Mouse (Mus musculus): ENCODE data around the gene Rtbdn. TPM values are rescaled to one million over a fixed set of nuclear protein-coding genes. Genes with fewer than 3 reads are reported as not detected.
A peak's percentile ranks its signal among the peaks of the same experiment; 100 is the strongest.

Rtbdn gene
- polyA plus RNA-seq, 1 experiment from 2014 or later: 0.20 TPM

DNA sequence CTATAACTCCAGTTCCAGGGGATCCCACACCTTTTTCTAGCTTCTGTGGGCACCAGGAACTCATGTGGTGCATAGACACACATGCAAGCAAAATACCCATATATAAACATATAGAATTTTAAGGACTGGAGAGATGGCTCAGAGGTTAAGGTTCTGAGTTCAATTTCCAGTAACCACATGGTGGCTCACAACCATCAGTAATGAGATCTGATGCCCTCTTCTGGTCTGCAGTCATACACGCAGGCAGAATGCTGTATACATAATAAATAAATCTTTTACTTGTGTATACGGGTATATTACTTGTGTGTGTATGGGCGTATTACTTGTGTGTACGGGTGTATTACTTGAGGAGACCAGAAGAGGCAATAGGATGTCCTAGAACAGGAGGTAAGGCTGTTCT lies 17.2 kb downstream of the Rtbdn start:
- Histone ChIP-seq H3K9ac (no peak overlapping the region), H3K27me3 (replicated peaks) (no peaks in the 10 kb centered on the region), H3K9me3 (replicated peaks) (no peaks in the 10 kb centered on the region), H3K4me2 (no peak overlapping the region), H3K4me3 (no peak overlapping the region), H3K36me3 (peaks cover 31% of the 10 kb centered on the region), H3K4me1 (replicated peaks) (peaks cover 33% of the 10 kb centered on the region), H3K27ac (ENCODE audit: poor library complexity, severe bottlenecking) (no peak overlapping the region)
- WGBS: 89% methylated on average over 4 of the region's 4 CpGs
- ATAC-seq (ENCODE audit: insufficient number of reproducible peaks, low FRiP score): no peak

DNA sequence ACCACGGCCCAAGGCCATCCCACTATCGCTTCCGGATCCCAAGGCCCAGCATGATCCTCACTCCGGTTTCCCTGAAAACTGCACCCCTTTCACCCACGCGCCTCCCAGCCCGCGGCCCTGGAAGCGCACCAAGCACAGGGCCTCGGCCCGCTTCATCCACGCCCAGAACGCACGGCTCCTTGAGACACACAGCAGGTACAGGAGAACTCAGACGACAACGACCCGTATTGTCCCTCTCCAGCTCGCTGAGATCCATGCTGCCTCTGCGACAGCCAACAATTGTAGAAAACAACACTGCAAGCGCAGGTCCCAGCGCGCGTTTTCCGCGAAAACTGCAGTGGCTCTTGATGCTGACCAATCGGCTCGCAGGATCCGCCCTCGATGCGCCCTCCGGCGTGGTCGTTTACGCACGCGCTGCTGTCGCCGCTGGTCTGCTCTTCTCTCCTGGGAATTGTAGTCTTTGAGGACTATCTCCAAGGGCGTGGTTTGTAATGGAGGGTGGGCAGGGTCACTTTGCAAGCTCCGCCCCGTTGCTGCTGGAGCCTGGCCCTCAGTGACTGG lies 19.0 kb downstream of the Rtbdn start:
- under 1% methylated on average over 41 of the region's 41 CpGs for WGBS
- H3K27ac ChIP-seq (ENCODE audit: poor library complexity, severe bottlenecking): peak overlapping the region; percentile 71

DNA sequence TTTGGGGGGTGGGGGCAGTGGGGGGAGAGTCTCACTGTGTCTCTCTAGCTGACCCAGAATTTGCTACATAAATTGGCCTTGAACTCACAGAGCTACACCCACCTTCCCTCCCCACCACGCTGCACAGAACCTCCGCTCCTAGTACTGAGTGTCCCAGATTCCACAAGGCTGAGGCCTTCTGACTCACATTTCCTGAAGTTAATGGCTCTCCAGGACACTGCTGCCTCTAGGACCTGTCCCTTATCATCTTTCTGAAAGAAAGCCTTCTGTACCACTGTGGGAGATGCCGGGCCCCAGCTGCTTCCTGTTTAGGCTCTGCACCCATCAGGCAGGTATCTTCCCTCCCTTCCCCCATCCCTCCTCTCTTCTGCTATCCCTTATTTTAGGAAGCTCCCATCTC lies 19.8 kb downstream of the Rtbdn start:
- 30% methylated on average over 3 of the region's 3 CpGs for WGBS
- H3K4me2 ChIP-seq: peak overlapping the region; percentile 97
- H3K36me3 ChIP-seq: peaks cover 21% of the 10 kb centered on the region
- H3K9me3 ChIP-seq (replicated peaks): no peaks in the 10 kb centered on the region
- H3K27ac ChIP-seq (ENCODE audit: poor library complexity, severe bottlenecking): peak overlapping the region; percentile 71
- no peak overlapping the region for H3K4me3 ChIP-seq
- no peak for ATAC-seq (ENCODE audit: insufficient number of reproducible peaks, low FRiP score)
- H3K4me1 ChIP-seq (replicated peaks): peaks cover 45% of the 10 kb centered on the region
- H3K9ac ChIP-seq: no peak overlapping the region
- H3K27me3 ChIP-seq (replicated peaks): no peaks in the 10 kb centered on the region

More for the DNA sequence above, 19.0 kb downstream of the Rtbdn start:
- H3K36me3 ChIP-seq: peaks cover 21% of the 10 kb centered on the region
- H3K9me3 ChIP-seq (replicated peaks): no peaks in the 10 kb centered on the region
- H3K4me1 ChIP-seq (replicated peaks): peaks cover 39% of the 10 kb centered on the region
- H3K4me3 ChIP-seq: peak overlapping the region; percentile 75
- H3K9ac ChIP-seq: peak overlapping the region; percentile 83
- peak; percentile 88 for ATAC-seq (ENCODE audit: insufficient number of reproducible peaks, low FRiP score)
- no peaks in the 10 kb centered on the region for H3K27me3 ChIP-seq (replicated peaks)
- peak overlapping the region; percentile 97 for H3K4me2 ChIP-seq

DNA sequence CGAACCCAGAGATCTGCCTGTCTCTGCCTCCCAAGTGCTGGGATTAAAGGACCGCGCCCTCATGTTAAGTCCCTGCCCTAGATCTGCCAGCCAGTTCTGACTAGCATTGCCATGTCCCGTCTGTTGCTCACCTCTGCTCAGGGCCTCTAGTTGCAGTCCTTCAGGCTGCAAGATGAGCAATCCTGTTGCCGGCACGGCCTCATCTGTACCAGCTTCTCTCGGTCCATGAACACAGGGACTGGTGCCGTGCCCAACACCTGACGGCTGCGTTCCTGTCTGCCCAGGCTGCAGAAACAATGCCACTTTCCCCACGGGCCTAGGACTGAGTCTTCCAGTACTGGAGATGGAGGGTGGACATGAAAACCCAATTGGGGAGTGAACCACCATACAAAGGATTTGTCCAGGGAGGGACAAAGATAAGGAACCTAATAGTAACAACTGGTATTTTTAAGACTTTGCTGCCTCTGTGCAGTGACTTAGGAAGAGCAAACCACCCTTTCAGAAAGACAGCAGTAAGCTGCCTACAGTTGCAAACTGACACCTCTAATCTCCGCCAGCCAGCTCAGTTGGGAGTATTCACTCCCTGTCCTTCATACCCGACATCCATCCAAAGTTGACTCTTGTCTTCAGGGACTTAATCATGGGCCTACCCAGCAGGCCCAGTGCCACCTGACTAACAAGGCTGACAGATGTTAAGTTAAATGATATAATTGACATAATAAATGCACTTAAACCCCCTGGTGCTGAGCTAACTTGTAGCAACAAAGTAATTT lies 20.9 kb downstream of the Rtbdn start:
- H3K4me2 ChIP-seq: no peak overlapping the region
- no peak overlapping the region for H3K27ac ChIP-seq (ENCODE audit: poor library complexity, severe bottlenecking)
- WGBS: 81% methylated on average over 13 of the region's 13 CpGs
- peaks cover 26% of the 10 kb centered on the region for H3K36me3 ChIP-seq
- H3K9ac ChIP-seq: no peak overlapping the region
- ATAC-seq (ENCODE audit: insufficient number of reproducible peaks, low FRiP score): no peak
- H3K4me3 ChIP-seq: no peak overlapping the region
- no peaks in the 10 kb centered on the region for H3K27me3 ChIP-seq (replicated peaks)
- H3K4me1 ChIP-seq (replicated peaks): peaks cover 45% of the 10 kb centered on the region
- no peaks in the 10 kb centered on the region for H3K9me3 ChIP-seq (replicated peaks)

DNA sequence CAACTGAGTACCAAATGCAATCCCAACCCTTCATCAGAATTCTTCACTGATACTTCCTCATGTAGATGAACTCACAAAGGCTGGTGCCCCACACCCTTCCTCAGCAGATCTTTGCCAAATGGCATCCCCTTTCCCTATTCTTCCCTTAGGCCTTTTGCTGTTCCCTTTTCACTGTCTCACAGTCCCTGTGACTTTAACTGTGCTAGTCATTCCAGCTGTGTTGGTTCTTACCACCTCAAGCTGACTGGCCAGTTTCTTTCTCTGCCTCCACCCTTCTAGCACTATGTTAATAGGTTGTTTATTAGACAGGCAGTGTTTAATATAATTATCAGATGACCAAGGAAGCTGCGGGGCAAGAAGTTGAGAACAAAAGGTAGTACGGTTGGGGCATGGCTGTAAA lies 21.9 kb downstream of the Rtbdn start:
- H3K4me2 ChIP-seq: peak overlapping the region; percentile 96
- no peaks in the 10 kb centered on the region for H3K9me3 ChIP-seq (replicated peaks)
- H3K9ac ChIP-seq: peak overlapping the region; percentile 93
- H3K36me3 ChIP-seq: peaks cover 33% of the 10 kb centered on the region
- ATAC-seq (ENCODE audit: insufficient number of reproducible peaks, low FRiP score): no peak
- H3K27ac ChIP-seq (ENCODE audit: poor library complexity, severe bottlenecking): peak overlapping the region; percentile 84
- 26% methylated on average over 2 of the region's 2 CpGs for WGBS
- H3K4me1 ChIP-seq (replicated peaks): peaks cover 45% of the 10 kb centered on the region
- H3K4me3 ChIP-seq: peak overlapping the region; percentile 85
- no peaks in the 10 kb centered on the region for H3K27me3 ChIP-seq (replicated peaks)

DNA sequence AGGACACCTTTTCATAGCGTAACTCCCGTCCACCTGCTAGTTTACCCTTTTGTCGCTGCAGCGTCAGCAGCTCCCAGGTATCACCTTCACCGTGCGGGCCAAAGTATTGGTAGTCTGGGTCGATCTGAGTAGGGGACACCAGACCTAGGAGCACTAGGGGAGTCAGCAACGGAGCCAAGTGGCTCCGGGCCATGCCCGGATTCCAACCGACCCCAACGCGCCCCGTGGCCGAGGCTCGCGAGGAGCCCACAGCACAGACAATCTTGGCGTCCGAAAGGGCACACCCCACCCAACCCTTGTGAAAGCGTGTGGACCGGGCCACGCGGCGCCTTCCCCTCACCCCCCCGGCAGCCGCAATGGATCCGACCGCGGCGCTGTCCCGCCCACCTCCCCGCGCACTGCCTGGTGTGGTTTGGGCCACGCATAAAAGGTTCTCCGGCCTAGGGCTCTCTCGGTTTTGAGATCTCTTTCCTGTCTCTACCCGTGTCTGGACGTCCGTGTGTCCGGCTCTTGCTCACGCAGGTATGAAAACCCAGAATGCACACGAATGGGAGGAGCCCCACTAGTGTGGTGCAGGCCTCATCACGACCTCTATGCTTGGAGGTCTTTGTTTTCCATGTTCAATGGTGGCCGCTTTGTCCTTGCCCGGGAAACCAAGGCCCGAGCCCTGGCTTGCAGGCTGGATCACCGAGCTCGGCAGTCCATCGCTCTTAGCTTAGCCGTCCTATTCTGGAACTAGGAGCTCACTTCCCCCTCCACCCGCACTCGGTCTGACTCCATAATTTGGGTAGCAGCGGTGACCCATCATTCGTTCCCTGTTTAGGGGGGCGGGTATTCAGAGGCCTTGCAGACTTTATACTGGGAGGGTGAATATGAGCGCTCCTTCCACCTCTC lies 22.7 kb downstream of the Rtbdn start, which contains the start of the genes Gm49661, Prdx2 and Rnaseh2a:
Gene Gm49661, minus strand, starts transcription at position 193 of the 894 bp plus-strand sequence.
Gene Prdx2, plus strand, starts transcription at position 347 of the 894 bp plus-strand sequence.
Gene Rnaseh2a, minus strand, starts transcription at position 527 of the 894 bp plus-strand sequence.
- Histone ChIP-seq H3K4me1 (replicated peaks) (peaks cover 45% of the 10 kb centered on the region), H3K27me3 (replicated peaks) (no peaks in the 10 kb centered on the region), H3K36me3 (peaks cover 37% of the 10 kb centered on the region), H3K27ac (ENCODE audit: poor library complexity, severe bottlenecking) (peak within 1 kb of the TSS; percentile 84), H3K4me3 (peak within 1 kb of the TSS; percentile 85), H3K9ac (peak within 1 kb of the TSS; percentile 93), H3K9me3 (replicated peaks) (no peaks in the 10 kb centered on the region), H3K4me2 (peak within 1 kb of the TSS; percentile 96)
- under 1% methylated on average over 56 of the region's 56 CpGs for WGBS
- ATAC-seq (ENCODE audit: insufficient number of reproducible peaks, low FRiP score): peak; percentile 84

DNA sequence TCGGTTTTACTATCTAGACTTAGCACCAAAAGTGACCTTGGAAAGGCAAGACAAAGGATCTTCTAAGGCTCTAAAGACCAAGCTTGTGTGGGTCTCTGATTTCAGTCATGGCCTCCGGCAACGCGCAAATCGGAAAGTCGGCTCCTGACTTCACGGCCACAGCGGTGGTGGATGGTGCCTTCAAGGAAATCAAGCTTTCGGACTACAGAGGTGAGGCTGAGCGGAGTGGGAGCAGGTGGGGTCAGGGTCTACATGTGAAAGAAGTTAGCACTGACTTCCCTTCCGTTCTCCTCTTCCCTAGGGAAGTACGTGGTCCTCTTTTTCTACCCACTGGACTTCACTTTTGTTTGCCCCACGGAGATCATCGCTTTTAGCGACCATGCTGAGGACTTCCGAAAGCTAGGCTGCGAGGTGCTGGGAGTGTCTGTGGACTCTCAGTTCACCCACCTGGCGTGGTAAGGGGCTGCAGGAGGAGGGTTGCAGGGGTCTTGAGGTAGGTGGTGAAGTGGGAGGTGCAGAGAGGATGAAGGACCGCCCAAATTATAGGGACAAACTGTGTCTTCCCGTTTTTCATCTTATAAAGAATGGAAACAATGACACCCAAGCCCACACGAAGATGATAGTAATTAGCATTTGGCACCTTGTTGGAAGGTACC lies 23.5 kb downstream of the Rtbdn start:
- Histone ChIP-seq H3K36me3 (peaks cover 44% of the 10 kb centered on the region), H3K4me3 (peak overlapping the region; percentile 85), H3K27me3 (replicated peaks) (no peaks in the 10 kb centered on the region), H3K9me3 (replicated peaks) (no peaks in the 10 kb centered on the region), H3K9ac (peak overlapping the region; percentile 93), H3K27ac (ENCODE audit: poor library complexity, severe bottlenecking) (peak overlapping the region; percentile 84), H3K4me2 (peak overlapping the region; percentile 96), H3K4me1 (replicated peaks) (peaks cover 42% of the 10 kb centered on the region)
- 11% methylated on average over 21 of the region's 21 CpGs for WGBS
- ATAC-seq (ENCODE audit: insufficient number of reproducible peaks, low FRiP score): no peak

DNA sequence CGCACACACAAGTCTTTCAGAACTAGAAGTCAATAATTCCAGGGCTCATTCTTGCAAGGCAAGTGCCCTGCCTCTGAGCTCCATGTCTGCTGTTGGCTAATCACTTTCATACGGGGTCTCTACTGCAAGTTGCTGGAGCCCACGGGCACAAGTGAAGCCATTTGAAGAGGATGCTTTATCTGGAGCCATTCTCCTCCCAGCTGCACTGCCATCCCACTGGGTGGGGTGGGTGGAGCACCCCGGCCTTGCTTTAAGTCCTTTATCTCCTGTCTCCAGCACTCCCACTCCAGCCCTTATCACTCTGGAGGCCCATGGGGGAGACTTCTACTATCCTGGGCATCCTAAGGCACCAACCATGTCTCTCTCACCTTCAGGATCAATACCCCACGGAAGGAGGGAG lies 24.1 kb downstream of the Rtbdn start:
- ATAC-seq (ENCODE audit: insufficient number of reproducible peaks, low FRiP score): peak; percentile 77
- WGBS: 30% methylated on average over 5 of the region's 5 CpGs
- Histone ChIP-seq H3K4me3 (peak overlapping the region; percentile 85), H3K9ac (peak overlapping the region; percentile 93), H3K9me3 (replicated peaks) (no peaks in the 10 kb centered on the region), H3K36me3 (peaks cover 45% of the 10 kb centered on the region), H3K4me2 (peak overlapping the region; percentile 96), H3K27me3 (replicated peaks) (no peaks in the 10 kb centered on the region), H3K27ac (ENCODE audit: poor library complexity, severe bottlenecking) (peak overlapping the region; percentile 84), H3K4me1 (replicated peaks) (peaks cover 44% of the 10 kb centered on the region)

DNA sequence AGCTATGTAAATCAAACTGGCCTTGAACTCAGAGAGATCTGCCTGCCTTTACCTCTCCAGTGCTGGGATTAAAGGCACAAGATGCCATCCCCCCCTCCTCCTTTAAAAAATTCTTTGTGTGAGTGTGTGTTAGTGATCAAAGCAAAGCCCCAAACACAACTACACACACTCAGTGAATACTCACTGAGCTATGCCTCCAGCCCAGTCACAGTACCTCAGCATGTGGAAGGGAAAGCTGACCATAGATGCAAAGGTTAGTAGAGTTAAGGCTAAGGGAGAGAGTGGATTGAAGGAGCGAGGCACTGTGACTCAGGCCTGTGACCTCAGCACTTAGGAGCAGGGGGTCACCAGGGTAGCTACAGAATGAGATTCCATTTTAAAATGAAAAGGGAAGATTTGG lies 26.3 kb downstream of the Rtbdn start:
- H3K4me1 ChIP-seq (replicated peaks): peaks cover 36% of the 10 kb centered on the region
- no peak overlapping the region for H3K27ac ChIP-seq (ENCODE audit: poor library complexity, severe bottlenecking)
- no peak for ATAC-seq (ENCODE audit: insufficient number of reproducible peaks, low FRiP score)
- no peak overlapping the region for H3K9ac ChIP-seq
- peaks cover 45% of the 10 kb centered on the region for H3K36me3 ChIP-seq
- H3K4me3 ChIP-seq: no peak overlapping the region
- no peaks in the 10 kb centered on the region for H3K27me3 ChIP-seq (replicated peaks)
- no peaks in the 10 kb centered on the region for H3K9me3 ChIP-seq (replicated peaks)
- no peak overlapping the region for H3K4me2 ChIP-seq
- 88% methylated on average over 1 of the region's 1 CpGs for WGBS

DNA sequence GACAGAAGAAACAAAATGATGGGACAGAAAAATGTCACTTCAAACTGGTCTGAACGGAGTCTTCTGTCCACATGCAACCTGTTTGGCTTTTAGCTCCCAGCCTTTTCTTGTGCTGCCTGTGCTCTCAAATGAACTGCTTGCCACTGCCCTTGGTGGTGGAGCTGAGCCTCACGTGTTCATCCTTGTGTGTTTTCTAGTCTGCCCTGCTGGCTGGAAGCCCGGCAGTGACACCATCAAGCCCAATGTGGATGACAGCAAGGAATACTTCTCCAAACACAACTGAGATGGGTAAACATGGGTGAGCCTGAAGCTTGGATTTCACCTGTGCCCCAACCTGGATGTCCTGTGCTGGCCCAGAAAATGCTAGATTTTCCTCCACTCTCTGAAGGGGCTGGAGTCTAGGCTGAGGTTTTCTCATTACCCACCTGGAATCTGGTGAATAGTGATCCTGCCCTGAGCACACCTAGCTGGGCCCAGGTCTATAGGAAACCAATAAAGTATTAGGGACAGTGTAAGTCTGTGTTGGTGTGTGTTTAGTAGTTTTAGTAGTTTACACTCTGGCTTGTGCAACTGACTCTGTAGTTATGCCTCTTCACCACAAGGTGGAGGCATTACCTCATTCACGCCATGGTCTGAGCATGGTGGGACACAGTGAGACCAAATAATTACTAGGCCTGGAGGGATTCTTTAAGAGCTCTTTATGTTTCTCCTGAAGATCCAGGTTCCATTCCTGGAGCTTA lies 27.2 kb downstream of the Rtbdn start:
- H3K4me2 ChIP-seq: peak overlapping the region; percentile 11; the same call in 1 of the 2 replicates
- no peak overlapping the region for H3K4me3 ChIP-seq
- no peaks in the 10 kb centered on the region for H3K27me3 ChIP-seq (replicated peaks)
- no peak overlapping the region for H3K9ac ChIP-seq
- no peaks in the 10 kb centered on the region for H3K9me3 ChIP-seq (replicated peaks)
- peaks cover 45% of the 10 kb centered on the region for H3K36me3 ChIP-seq
- WGBS: 71% methylated on average over 4 of the region's 4 CpGs
- peaks cover 33% of the 10 kb centered on the region for H3K4me1 ChIP-seq (replicated peaks)
- no peak for ATAC-seq (ENCODE audit: insufficient number of reproducible peaks, low FRiP score)
- H3K27ac ChIP-seq (ENCODE audit: poor library complexity, severe bottlenecking): no peak overlapping the region

Data from heart, embryonic 12.5 days (tissue).